10 mouse cellular contexts compared by ENCODE assay signal in the genomic region with DNA sequence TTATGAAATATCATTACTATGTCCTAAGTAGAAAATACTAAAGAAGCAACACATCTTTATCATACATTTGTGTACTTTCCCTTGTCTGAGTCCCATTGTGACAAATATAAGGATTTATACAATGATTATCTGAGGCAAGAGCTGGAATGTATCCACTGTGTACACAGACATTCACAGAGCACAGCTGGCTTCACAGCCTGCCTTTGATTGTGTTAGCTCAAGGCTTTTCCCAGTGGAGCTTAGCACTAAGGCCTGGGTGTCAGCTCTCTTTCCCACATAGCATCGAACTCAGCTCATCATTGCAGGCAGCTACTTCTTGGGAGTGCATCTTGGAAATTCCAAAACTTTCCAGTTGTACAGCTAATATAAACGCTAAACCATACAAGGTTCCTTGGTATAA.
A peak's percentile ranks its signal among the peaks of the same experiment; 100 is the strongest.
DNase-seq lines count a peak whose midpoint lies in the region; ATAC-seq and TF ChIP-seq lines count a peak whose summit lies in the region.
"Had no signal": no experiment of that assay in that cellular context is flagged by ENCODE, and none has a peak within 500 bp of the region (broad histone marks: within the 10 kb centered on the region; RNA-seq: fewer than 3 reads in every experiment).

No protein-coding gene starts in this region.

- no peaks in the 10 kb centered on the region for H3K36me3 ChIP-seq in intestine, embryonic 14.5 days (ENCODE audit: control insufficient read depth, insufficient read depth, low read length)
- H3K36me3 ChIP-seq in intestine, postnatal 0 days (ENCODE audit: control insufficient read depth, insufficient read depth): no peaks in the 10 kb centered on the region
- no peaks in the 10 kb centered on the region for H3K36me3 ChIP-seq in lung, postnatal 0 days (ENCODE audit: insufficient read depth, low read length)
- no peaks in the 10 kb centered on the region for H3K36me3 ChIP-seq in stomach, embryonic 14.5 days (ENCODE audit: control insufficient read depth, insufficient read depth, low read length)

- no peak; the same call in 1 of the 2 replicates for ATAC-seq in intestine, embryonic 14.5 days (replicated peaks; ENCODE audit: low FRiP score, low TSS enrichment, low read depth)
- no peak for ATAC-seq in intestine, postnatal 0 days
- ATAC-seq in lung, postnatal 0 days: no peak
- ATAC-seq in stomach, embryonic 14.5 days (ENCODE audit: insufficient number of reproducible peaks, insufficient read depth, low FRiP score, low read depth): peak; percentile 69; the same call in 1 of the 2 replicates
- no peak for ATAC-seq in erythroid progenitor cell, adult 5-6 weeks (replicated peaks; ENCODE audit: low FRiP score, poor library complexity, severe bottlenecking)
- ATAC-seq: inflammation-experienced regulatory T-cells, adult 6 months had no signal

- H3K4me3 ChIP-seq in intestine, embryonic 14.5 days (ENCODE audit: low read depth, low read length): no peak overlapping the region
- no peak overlapping the region for H3K4me3 ChIP-seq in intestine, postnatal 0 days (ENCODE audit: low read depth, low read length)
- no peak overlapping the region for H3K4me3 ChIP-seq in lung, postnatal 0 days (ENCODE audit: low read depth, low read length)
- H3K4me3 ChIP-seq in stomach, embryonic 14.5 days (ENCODE audit: low read depth, low read length): no peak overlapping the region

- 27% methylated on average over 2 of the region's 2 CpGs for WGBS in intestine, embryonic 14.5 days
- 31% methylated on average over 2 of the region's 2 CpGs for WGBS in intestine, postnatal 0 days
- 28% methylated on average over 2 of the region's 2 CpGs for WGBS in lung, postnatal 0 days
- 31% methylated on average over 2 of the region's 2 CpGs for WGBS in stomach, embryonic 14.5 days

- peaks cover under 1% of the 10 kb centered on the region; the same call in 1 of the 2 replicates for H3K4me1 ChIP-seq in intestine, embryonic 14.5 days (replicated peaks; ENCODE audit: control insufficient read depth, insufficient read depth, low read length)
- no peaks in the 10 kb centered on the region for H3K4me1 ChIP-seq in intestine, postnatal 0 days (replicated peaks; ENCODE audit: control insufficient read depth, insufficient read depth, low read length)
- H3K4me1 ChIP-seq in lung, postnatal 0 days (ENCODE audit: insufficient read depth, low read depth, low read length): no peaks in the 10 kb centered on the region
- H3K4me1 ChIP-seq in stomach, embryonic 14.5 days (ENCODE audit: control insufficient read depth, insufficient read depth, low read length): no peaks in the 10 kb centered on the region

- DNase-seq in intestine, embryonic 14.5 days (ENCODE audit: low spot score): no peak
- peak; percentile 9 for DNase-seq in lung, postnatal 0 days (ENCODE audit: low spot score)
- DNase-seq in lung, postnatal 36 days: no peak
- peak; percentile 47 for DNase-seq in brain, embryonic 14.5 days (ENCODE audit: low read depth)
- DNase-seq: cerebellum, adult 9-10 months; heart, adult 11 months had no signal

- TF ChIP-seq POLR2A in brain, embryonic 14.5 days (IDR thresholded peaks at IDR 0.05; ENCODE audit: borderline replicate concordance, extremely low read depth, insufficient read depth, insufficient read length, poor library complexity, severe bottlenecking): no peak

- no peak overlapping the region for H3K9ac ChIP-seq in intestine, embryonic 14.5 days (ENCODE audit: low read length)
- H3K9ac ChIP-seq in intestine, postnatal 0 days (ENCODE audit: low read depth, low read length): no peak overlapping the region
- H3K9ac ChIP-seq in lung, postnatal 0 days (replicated peaks; ENCODE audit: low read depth): no peak overlapping the region
- no peak overlapping the region for H3K9ac ChIP-seq in stomach, embryonic 14.5 days (replicated peaks; ENCODE audit: low read depth, low read length)

- H3K27ac ChIP-seq in intestine, embryonic 14.5 days (ENCODE audit: low read depth): peak overlapping the region; percentile 6; the same call in 1 of the 2 replicates
- no peak overlapping the region for H3K27ac ChIP-seq in intestine, postnatal 0 days (ENCODE audit: low read depth, low read length)
- H3K27ac ChIP-seq in lung, postnatal 0 days (ENCODE audit: low read length): no peak overlapping the region
- peak overlapping the region; percentile 48; the same call in 1 of the 2 replicates for H3K27ac ChIP-seq in stomach, embryonic 14.5 days (ENCODE audit: low read length)

- no peak overlapping the region for H3K4me2 ChIP-seq in intestine, embryonic 14.5 days (ENCODE audit: low read length)
- no peak overlapping the region for H3K4me2 ChIP-seq in intestine, postnatal 0 days (replicated peaks; ENCODE audit: low read depth)
- H3K4me2 ChIP-seq in lung, postnatal 0 days (replicated peaks; ENCODE audit: low read depth, low read length): no peak overlapping the region
- no peak overlapping the region for H3K4me2 ChIP-seq in stomach, embryonic 14.5 days (replicated peaks; ENCODE audit: low read depth, low read length)

- no peaks in the 10 kb centered on the region for H3K27me3 ChIP-seq in intestine, embryonic 14.5 days (replicated peaks; ENCODE audit: control insufficient read depth, insufficient read depth, low read length)
- H3K27me3 ChIP-seq in intestine, postnatal 0 days (replicated peaks; ENCODE audit: control insufficient read depth, insufficient read depth, low read length): no peaks in the 10 kb centered on the region
- H3K27me3 ChIP-seq in lung, postnatal 0 days (replicated peaks; ENCODE audit: insufficient read depth, low read length): no peaks in the 10 kb centered on the region
- no peaks in the 10 kb centered on the region for H3K27me3 ChIP-seq in stomach, embryonic 14.5 days (ENCODE audit: control insufficient read depth, insufficient read depth, low read length)

- no peak for TF ChIP-seq EP300 in lung, postnatal 0 days (IDR thresholded peaks at IDR 0.05)

- TF ChIP-seq CTCF in intestine, postnatal 0 days (IDR thresholded peaks at IDR 0.05; ENCODE audit: low read depth): no peak
- TF ChIP-seq CTCF in lung, postnatal 0 days (IDR thresholded peaks at IDR 0.05): no peak
- no peak for TF ChIP-seq CTCF in brain, embryonic 14.5 days (IDR thresholded peaks at IDR 0.05; ENCODE audit: borderline replicate concordance, extremely low read depth, insufficient read depth, insufficient read length)

- no peaks in the 10 kb centered on the region for H3K9me3 ChIP-seq in intestine, embryonic 14.5 days (ENCODE audit: control insufficient read depth, low read length)
- no peaks in the 10 kb centered on the region for H3K9me3 ChIP-seq in intestine, postnatal 0 days (ENCODE audit: control insufficient read depth)
- H3K9me3 ChIP-seq in lung, postnatal 0 days (ENCODE audit: low read length): no peaks in the 10 kb centered on the region
- no peaks in the 10 kb centered on the region for H3K9me3 ChIP-seq in stomach, embryonic 14.5 days (ENCODE audit: control insufficient read depth, low read depth, low read length)

Comparison
In these comparisons a context has a peak if more than half of its experiments do, and no peak if none do; other contexts are left out.
1. DNase-seq: peak in lung, postnatal 0 days (single experiment) and brain, embryonic 14.5 days (single experiment); none in intestine, embryonic 14.5 days (single experiment) and lung, postnatal 36 days (single experiment).
2. H3K27ac ChIP-seq: peak in intestine, embryonic 14.5 days (single experiment) and stomach, embryonic 14.5 days (single experiment); none in intestine, postnatal 0 days (single experiment) and lung, postnatal 0 days (single experiment).